Mouse (Mus musculus) embryo, embryonic 11.5 days (tissue): ENCODE measurements around the gene Olfr885.

Experiments used
- DNase-seq: peaks from one replicate; pipeline ENCODE4 v3.0.0-alpha.2; 2012; ENCODE audit warnings: low read depth, low spot score

Olfr885 gene

GRCm38 (mm10) chr9:38061022-38061421 is at the start of gene Olfr885:
Gene Olfr885, plus strand, starts transcription at chr9:38061322.
- no peak for DNase-seq

DNA sequence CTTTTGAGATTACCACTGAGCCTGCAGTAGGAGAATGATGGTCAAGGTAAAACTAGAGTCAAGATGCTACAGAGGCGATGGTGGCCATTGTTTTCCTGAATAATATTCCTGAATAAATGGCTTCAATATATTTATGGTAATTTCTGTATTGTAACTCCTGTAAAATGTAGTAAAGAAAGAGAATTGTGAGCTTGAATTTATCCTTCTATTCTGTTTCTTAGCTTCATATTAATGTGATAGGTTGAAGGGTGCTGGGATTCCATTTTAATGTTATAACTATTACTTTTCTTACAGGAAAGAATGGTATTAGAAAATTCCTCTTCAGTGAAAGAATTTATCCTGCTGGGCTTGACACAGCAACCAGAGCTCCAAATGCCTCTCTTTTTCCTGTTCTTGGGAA is 35.6 kb upstream of the Olfr885 start, which contains the start of gene Olfr883:
TSS of gene Olfr883 (plus strand) at position 301 of the 400 bp plus-strand sequence.
- DNase-seq, result no peak

DNA sequence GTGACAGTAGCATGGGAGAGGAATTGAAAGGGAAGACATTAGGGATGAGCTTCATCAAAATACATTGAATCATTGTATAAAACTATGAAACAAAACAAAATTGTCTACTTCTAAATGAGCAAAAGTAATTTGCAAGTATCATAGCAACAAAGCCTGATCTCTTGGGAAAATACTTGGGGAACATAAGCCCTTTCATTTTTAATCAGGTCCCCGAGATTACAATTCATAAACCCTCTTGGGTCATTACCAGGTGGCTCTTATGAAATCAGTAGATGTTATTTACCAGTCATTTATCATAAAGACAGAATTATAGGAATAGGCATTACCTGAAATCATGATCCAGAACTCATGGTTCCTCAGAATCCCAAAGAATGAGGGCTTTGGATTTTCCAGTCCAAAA is 14.9 kb upstream of the Olfr885 start, which contains the start of gene Olfr884:
TSS of gene Olfr884 (plus strand) at position 301 of the 400 bp plus-strand sequence.
- DNase-seq, result no peak

DNA sequence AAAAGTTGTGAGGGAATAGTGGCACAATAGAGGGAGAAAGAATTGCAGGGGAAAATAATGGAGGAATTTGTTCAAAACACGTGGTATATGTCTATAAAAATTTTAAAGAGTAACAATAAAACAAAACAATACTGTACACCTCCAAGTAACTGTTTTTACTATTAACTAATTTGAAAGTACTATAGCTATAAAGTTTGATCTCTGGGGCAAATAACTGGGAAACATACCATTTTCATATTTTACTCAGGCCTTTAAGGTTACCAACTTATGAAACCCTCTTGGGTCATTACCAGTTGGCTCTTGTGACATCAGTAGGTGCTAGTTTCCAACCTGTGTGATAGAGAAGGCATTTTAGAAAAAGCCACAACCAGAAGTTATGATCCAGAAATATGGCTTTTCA is 22.6 kb downstream of the Olfr885 start, which contains the start of gene Olfr887:
TSS of gene Olfr887 (plus strand) at position 301 of the 400 bp plus-strand sequence.
- DNase-seq, result no peak

DNA sequence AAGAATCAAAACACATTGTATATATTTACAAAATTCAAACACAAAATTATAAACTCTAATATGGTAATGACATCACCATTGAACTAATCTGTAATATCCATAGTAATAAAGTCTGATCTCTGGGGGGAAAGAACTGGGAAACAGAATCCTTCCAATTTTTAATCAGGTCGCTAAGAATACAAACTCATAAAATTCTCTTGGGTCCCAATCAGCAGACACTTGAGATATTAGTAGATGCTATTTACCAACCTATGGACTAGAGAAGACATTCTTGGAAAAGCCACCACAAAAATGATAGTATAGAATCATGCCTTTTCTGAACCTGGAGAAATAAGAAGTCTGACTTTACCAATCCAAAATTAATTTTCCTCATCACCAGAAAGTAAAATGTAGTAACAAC is 46.7 kb downstream of the Olfr885 start, which contains the start of gene Olfr888:
TSS of gene Olfr888 (plus strand) at position 301 of the 400 bp plus-strand sequence.
- no peak for DNase-seq
